Mouse (Mus musculus) activated CD4-positive, CD25-positive, alpha-beta regulatory T cell, adult 4 months (primary cell): ENCODE data around the gene Enox1. TPM values are rescaled to one million over a fixed set of nuclear protein-coding genes. Genes with fewer than 3 reads are reported as not detected.

Source experiments
- ATAC-seq: one replicate; pipeline ENCODE4 v1.8.0; 2017
- polyA plus RNA-seq, 2 experiments: library from polyadenylated mRNA; unstranded; fragments of 100-300 nt; shearing (Covaris generic); gene quantifications; one replicate each; pipeline ENCODE4 v1.2.1; 2017

The Enox1 gene
- polyA plus RNA-seq, 2 experiments from 2014 or later = 0.41 TPM; not detected in 1

GRCm38 (mm10) chr14:77580106-77580936 lies 423.8 kb downstream of the Enox1 start:
- peak; percentile 60 for ATAC-seq

GRCm38 (mm10) chr14:77580937-77581270 lies 424.3 kb downstream of the Enox1 start:
- peak; percentile 60 for ATAC-seq

GRCm38 (mm10) chr14:77581616-77582015 lies 425.1 kb downstream of the Enox1 start:
- ATAC-seq = no peak

- ATAC-seq = no peak
Observed at GRCm38 (mm10) chr14:77584426-77584825, 427.9 kb downstream of the Enox1 start.

- ATAC-seq = no peak
Observed at GRCm38 (mm10) chr14:77585031-77585800, 428.7 kb downstream of the Enox1 start.

GRCm38 (mm10) chr14:77586033-77586432 lies 429.5 kb downstream of the Enox1 start:
- no peak for ATAC-seq

GRCm38 (mm10) chr14:77587182-77587581 lies 430.6 kb downstream of the Enox1 start:
- no peak for ATAC-seq

GRCm38 (mm10) chr14:77593136-77593838 lies 436.7 kb downstream of the Enox1 start:
- no peak for ATAC-seq

- no peak for ATAC-seq
Observed at GRCm38 (mm10) chr14:77596216-77597175, 439.9 kb downstream of the Enox1 start.

- ATAC-seq = no peak
Observed at GRCm38 (mm10) chr14:77599016-77599704, 442.6 kb downstream of the Enox1 start.

GRCm38 (mm10) chr14:77600773-77601172 lies 444.2 kb downstream of the Enox1 start:
- no peak for ATAC-seq

- ATAC-seq = no peak
Observed at GRCm38 (mm10) chr14:77601446-77601845, 444.9 kb downstream of the Enox1 start.

- no peak for ATAC-seq
Observed at GRCm38 (mm10) chr14:77608182-77608839, 451.7 kb downstream of the Enox1 start.

- no peak for ATAC-seq
Observed at GRCm38 (mm10) chr14:77615201-77615600, 458.6 kb downstream of the Enox1 start.

GRCm38 (mm10) chr14:77617250-77617649 lies 460.7 kb downstream of the Enox1 start:
- no peak for ATAC-seq

GRCm38 (mm10) chr14:77618131-77618805 lies 461.7 kb downstream of the Enox1 start:
- ATAC-seq = no peak

GRCm38 (mm10) chr14:77621473-77622264 lies 465.1 kb downstream of the Enox1 start:
- ATAC-seq = no peak

GRCm38 (mm10) chr14:77626557-77627507 lies 470.3 kb downstream of the Enox1 start:
- no peak for ATAC-seq
